Mouse (Mus musculus) heart, embryonic 10.5 days (tissue): ENCODE data around the gene Fbxo24. TPM values are rescaled to one million over a fixed set of nuclear protein-coding genes. Genes with fewer than 3 reads are reported as not detected.

Experiments
- DNase-seq: peaks from one replicate; pipeline ENCODE4 v3.0.0-alpha.2; 2017; ENCODE audit warnings: low spot score
- H3K27ac ChIP-seq: fragments of 300-500 bp; sonication (generic); 2 replicates; pipeline ENCODE4 v1.5.1; 2016; ENCODE audit warnings: mild to moderate bottlenecking
- H3K27me3 ChIP-seq: fragments of 300-500 bp; sonication (generic); 2 replicates; pipeline ENCODE4 v1.6.1; 2016; ENCODE audit warnings: mild to moderate bottlenecking; ENCODE audit not compliant: poor library complexity, insufficient read depth, severe bottlenecking
- H3K36me3 ChIP-seq: fragments of 300-500 bp; sonication (generic); 2 replicates; pipeline ENCODE4 v1.6.1; 2016; ENCODE audit warnings: mild to moderate bottlenecking, moderate library complexity
- H3K4me1 ChIP-seq: fragments of 300-500 bp; sonication (generic); 2 replicates; pipeline ENCODE4 v1.6.1; 2016; ENCODE audit warnings: mild to moderate bottlenecking
- H3K4me3 ChIP-seq: fragments of 300-500 bp; sonication (generic); 2 replicates; pipeline ENCODE4 v1.5.1; 2016; ENCODE audit warnings: mild to moderate bottlenecking, moderate library complexity
- H3K9me3 ChIP-seq: fragments of 300-500 bp; sonication (generic); 2 replicates; pipeline ENCODE4 v1.6.1; 2016; ENCODE audit warnings: mild to moderate bottlenecking, moderate library complexity
- WGBS: fragments of 180-500 bp; shearing (Covaris S2); methylation state at CpG from one replicate; pipeline ENCODE4 v1.1.7; 2016; 5-methylcytosine and 5-hydroxymethylcytosine counted together
- polyA plus RNA-seq: library from polyadenylated mRNA; unstranded; fragments of >200 nt; fragmentation: Nextera tagmentation; extraction: Ambion mirVana; gene quantifications from 2 replicates; pipeline ENCODE4 v1.2.1, GENCODE M21; 2016

Gene Fbxo24
- polyA plus RNA-seq, 1 experiment from 2014 or later, result 0.31 TPM

GRCm38 (mm10) chr5:137610056-137610455 lies 18.7 kb downstream of the Fbxo24 start:
- H3K4me1 ChIP-seq, result peaks cover 60% of the 10 kb centered on the region
- peak overlapping the region; percentile 93 for H3K27ac ChIP-seq
- H3K9me3 ChIP-seq, result no peaks in the 10 kb centered on the region
- H3K27me3 ChIP-seq, result peaks cover 16% of the 10 kb centered on the region
- peaks cover 29% of the 10 kb centered on the region for H3K36me3 ChIP-seq
- no peak for DNase-seq
- 58% methylated on average over 4 of the region's 4 CpGs for WGBS
- H3K4me3 ChIP-seq, result peak overlapping the region; percentile 54

GRCm38 (mm10) chr5:137609292-137609691 lies 19.5 kb downstream of the Fbxo24 start:
- Histone ChIP-seq H3K27ac (peak overlapping the region; percentile 93; the same call in 1 of the 2 replicates), H3K9me3 (no peaks in the 10 kb centered on the region), H3K27me3 (peaks cover 16% of the 10 kb centered on the region), H3K4me3 (peak overlapping the region; percentile 52; the same call in 1 of the 2 replicates), H3K4me1 (peaks cover 60% of the 10 kb centered on the region), H3K36me3 (peaks cover 34% of the 10 kb centered on the region)
- WGBS, result 61% methylated on average over 3 of the region's 3 CpGs
- DNase-seq, result no peak

GRCm38 (mm10) chr5:137608654-137609190 lies 20.1 kb downstream of the Fbxo24 start:
- Histone ChIP-seq H3K9me3 (no peaks in the 10 kb centered on the region), H3K36me3 (peaks cover 39% of the 10 kb centered on the region), H3K27me3 (peaks cover 16% of the 10 kb centered on the region), H3K4me1 (peaks cover 57% of the 10 kb centered on the region), H3K4me3 (peak overlapping the region; percentile 52), H3K27ac (peak overlapping the region; percentile 72)
- no peak for DNase-seq
- 15% methylated on average over 23 of the region's 23 CpGs for WGBS

GRCm38 (mm10) chr5:137607860-137608653 lies 20.7 kb downstream of the Fbxo24 start:
- no peak for DNase-seq
- peaks cover 41% of the 10 kb centered on the region for H3K36me3 ChIP-seq
- WGBS, result 17% methylated on average over 26 of the region's 26 CpGs
- peak overlapping the region; percentile 72 for H3K27ac ChIP-seq
- H3K4me3 ChIP-seq, result peak overlapping the region; percentile 52
- H3K27me3 ChIP-seq, result peaks cover 16% of the 10 kb centered on the region
- H3K9me3 ChIP-seq, result no peaks in the 10 kb centered on the region
- peaks cover 50% of the 10 kb centered on the region for H3K4me1 ChIP-seq

- under 1% methylated on average over 22 of the region's 22 CpGs for WGBS
- H3K27ac ChIP-seq, result peak overlapping the region; percentile 96
Observed at GRCm38 (mm10) chr5:137601365-137601729, 27.5 kb downstream of the Fbxo24 start.

GRCm38 (mm10) chr5:137600619-137601364 lies 28.0 kb downstream of the Fbxo24 start, which contains the start of gene Mospd3:
Gene Mospd3, minus strand, starts transcription at chr5:137601058.
- Histone ChIP-seq H3K27ac (peak within 1 kb of the TSS; percentile 96), H3K36me3 (peaks cover 26% of the 10 kb centered on the region), H3K27me3 (no peaks in the 10 kb centered on the region), H3K4me3 (peak within 1 kb of the TSS; percentile 85), H3K9me3 (no peaks in the 10 kb centered on the region), H3K4me1 (peaks cover 24% of the 10 kb centered on the region)
- DNase-seq, result peak; percentile 99
- under 1% methylated on average over 41 of the region's 41 CpGs for WGBS

More at GRCm38 (mm10) chr5:137601365-137601729, 27.5 kb downstream of the Fbxo24 start:
- no peaks in the 10 kb centered on the region for H3K27me3 ChIP-seq
- no peaks in the 10 kb centered on the region for H3K9me3 ChIP-seq
- peaks cover 24% of the 10 kb centered on the region for H3K4me1 ChIP-seq
- H3K4me3 ChIP-seq, result peak overlapping the region; percentile 85
- H3K36me3 ChIP-seq, result peaks cover 31% of the 10 kb centered on the region
- DNase-seq, result no peak

GRCm38 (mm10) chr5:137600281-137600618 lies 28.6 kb downstream of the Fbxo24 start:
- Histone ChIP-seq H3K4me3 (peak overlapping the region; percentile 85), H3K27me3 (no peaks in the 10 kb centered on the region), H3K27ac (peak overlapping the region; percentile 96), H3K36me3 (peaks cover 23% of the 10 kb centered on the region), H3K9me3 (no peaks in the 10 kb centered on the region), H3K4me1 (peaks cover 24% of the 10 kb centered on the region)
- WGBS, result 3% methylated on average over 19 of the region's 19 CpGs
- DNase-seq, result no peak

- DNase-seq, result no peak
- peaks cover 24% of the 10 kb centered on the region for H3K4me1 ChIP-seq
- WGBS, result 63% methylated on average over 9 of the region's 9 CpGs
- peak overlapping the region; percentile 85 for H3K4me3 ChIP-seq
- no peaks in the 10 kb centered on the region for H3K9me3 ChIP-seq
- peak overlapping the region; percentile 96; the same call in 1 of the 2 replicates for H3K27ac ChIP-seq
- H3K27me3 ChIP-seq, result no peaks in the 10 kb centered on the region
- H3K36me3 ChIP-seq, result peaks cover 19% of the 10 kb centered on the region; the same call in 1 of the 2 replicates
Observed at GRCm38 (mm10) chr5:137599600-137599999, 29.2 kb downstream of the Fbxo24 start.

GRCm38 (mm10) chr5:137598100-137598826 lies 30.5 kb downstream of the Fbxo24 start:
- 68% methylated on average over 2 of the region's 2 CpGs for WGBS
- Histone ChIP-seq H3K27ac (no peak overlapping the region), H3K4me3 (no peak overlapping the region), H3K4me1 (peaks cover 24% of the 10 kb centered on the region), H3K9me3 (no peaks in the 10 kb centered on the region), H3K27me3 (no peaks in the 10 kb centered on the region), H3K36me3 (peaks cover 11% of the 10 kb centered on the region; the same call in 1 of the 2 replicates)
- no peak for DNase-seq

- no peaks in the 10 kb centered on the region for H3K27me3 ChIP-seq
- H3K27ac ChIP-seq, result no peak overlapping the region
- peaks cover 21% of the 10 kb centered on the region for H3K4me1 ChIP-seq
- H3K4me3 ChIP-seq, result no peak overlapping the region
- no peak for DNase-seq
- H3K9me3 ChIP-seq, result no peaks in the 10 kb centered on the region
- 89% methylated on average over 6 of the region's 6 CpGs for WGBS
- H3K36me3 ChIP-seq, result peaks cover 11% of the 10 kb centered on the region; the same call in 1 of the 2 replicates
Observed at GRCm38 (mm10) chr5:137597625-137598024, 31.2 kb downstream of the Fbxo24 start.

GRCm38 (mm10) chr5:137596601-137597261 lies 32.1 kb downstream of the Fbxo24 start:
- no peaks in the 10 kb centered on the region for H3K9me3 ChIP-seq

GRCm38 (mm10) chr5:137595921-137596320 lies 32.9 kb downstream of the Fbxo24 start:
- WGBS, result 77% methylated on average over 7 of the region's 7 CpGs
- Histone ChIP-seq H3K4me3 (no peak overlapping the region), H3K36me3 (peaks cover 11% of the 10 kb centered on the region; the same call in 1 of the 2 replicates), H3K4me1 (peaks cover 15% of the 10 kb centered on the region), H3K27me3 (no peaks in the 10 kb centered on the region), H3K27ac (no peak overlapping the region), H3K9me3 (no peaks in the 10 kb centered on the region)
- no peak for DNase-seq

More at GRCm38 (mm10) chr5:137596601-137597261, 32.1 kb downstream of the Fbxo24 start:
- Histone ChIP-seq H3K4me1 (peaks cover 15% of the 10 kb centered on the region), H3K27ac (peak overlapping the region; percentile 60; the same call in 1 of the 2 replicates), H3K36me3 (peaks cover 11% of the 10 kb centered on the region; the same call in 1 of the 2 replicates), H3K4me3 (peak overlapping the region; percentile 36), H3K27me3 (no peaks in the 10 kb centered on the region)
- WGBS, result 31% methylated on average over 30 of the region's 30 CpGs
- DNase-seq, result no peak
